Mouse (Mus musculus) erythroblast, embryonic 14.5 days (primary cell): Measurements from ENCODE around the gene Slc25a4.

Experiments
- GATA1 ChIP-seq: IDR thresholded peaks from 2 replicates; pipeline ENCODE4 v1.6.1; 2012; ENCODE audit warnings: low read length, inconsistent platforms, mixed read lengths
- TAL1 ChIP-seq: IDR thresholded peaks from 3 replicates; pipeline ENCODE4 v1.6.1; 2012; ENCODE audit warnings: low read length, inconsistent platforms, mixed read lengths

DNA sequence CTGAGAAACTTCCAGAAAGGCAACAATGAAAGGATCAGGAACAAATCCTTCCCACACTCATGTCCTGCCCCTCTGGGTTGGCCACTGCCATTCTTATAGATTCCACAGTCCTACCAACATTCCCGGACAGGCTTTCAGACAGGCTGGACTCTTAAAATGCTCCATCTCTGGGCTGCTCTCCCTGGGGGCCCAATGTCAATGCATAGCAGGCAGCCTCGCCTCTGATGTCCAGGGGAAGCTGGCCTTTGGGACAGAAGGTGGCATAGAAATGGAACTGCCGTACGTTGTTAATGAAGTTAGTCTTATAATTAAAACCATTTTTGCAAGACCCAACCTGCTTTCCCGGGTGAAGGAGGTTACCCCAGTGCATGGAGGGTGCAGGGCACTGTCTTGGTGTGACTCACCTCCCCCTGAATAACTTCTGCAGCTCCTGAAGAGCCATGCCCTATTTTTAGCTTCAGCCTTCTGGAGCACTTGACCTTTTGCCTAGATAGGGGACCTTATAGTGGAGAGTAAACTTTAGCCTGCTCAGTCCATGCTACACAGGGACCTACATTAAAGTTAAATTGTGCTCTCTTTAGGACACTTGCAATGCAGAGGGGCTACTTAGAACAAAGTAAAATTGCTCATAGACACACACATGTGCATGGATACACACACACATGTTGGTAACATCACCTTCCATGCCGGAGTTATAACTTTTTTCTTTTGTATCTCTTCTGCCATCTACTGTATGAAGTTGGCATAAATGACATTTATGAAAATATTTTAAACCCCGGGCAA, 25.5 kb upstream of the Slc25a4 start:
- TF ChIP-seq GATA1: no peak
- TF ChIP-seq TAL1: no peak
